Mouse (Mus musculus) v-Abl transformed pro-B cells (cell line): ENCODE measurements at regions not wholly inside any gene's neighbourhood (a gene's known extent, or its start where the extent isn't known, plus 50 kb on each side); places are given as distances from the start of the nearest gene placed in this dataset.

Experiments used
- in situ Hi-C, 2 experiments: fragments of 400-800 bp; cut with MboI; formaldehyde crosslinking; loops; one replicate each; pipeline ENCODE4 v1.15.1; 2025; ENCODE audit not compliant: unreplicated experiment in 2 of 2

- in situ Hi-C loops: loop anchor here in 1 of 2 experiments (25.0 kb wide), 1 partner anchor 1094 kb away; no protein-coding TSS in a partner anchor
Measured at GRCm38 (mm10) chr1:138343451-138343850, 69.9 kb downstream of the Atp6v1g3 start.

DNA sequence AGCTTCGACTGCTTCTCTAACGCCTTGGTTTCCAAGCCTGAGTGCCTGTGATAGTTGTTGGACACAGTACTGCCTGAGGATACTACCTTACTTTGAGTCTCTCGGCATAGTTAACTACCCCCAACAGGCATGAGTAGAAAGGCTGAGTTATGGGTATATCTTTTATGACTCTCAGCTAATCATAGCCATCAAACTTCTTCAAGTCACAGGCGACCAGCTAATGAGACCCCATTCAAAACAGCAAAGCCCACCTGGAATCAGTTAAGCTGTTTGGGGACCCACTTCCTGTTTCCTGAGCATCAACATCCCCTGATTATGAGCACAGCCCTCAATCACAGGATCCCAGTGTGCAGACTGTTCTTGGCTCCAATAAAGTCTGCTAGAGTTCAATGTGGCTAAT is 71.4 kb downstream of the Atp6v1g3 start:
- in situ Hi-C loops: loop anchor here in 1 of 2 experiments (25.0 kb wide), 1 partner anchor 1092 kb away; no protein-coding TSS in a partner anchor

DNA sequence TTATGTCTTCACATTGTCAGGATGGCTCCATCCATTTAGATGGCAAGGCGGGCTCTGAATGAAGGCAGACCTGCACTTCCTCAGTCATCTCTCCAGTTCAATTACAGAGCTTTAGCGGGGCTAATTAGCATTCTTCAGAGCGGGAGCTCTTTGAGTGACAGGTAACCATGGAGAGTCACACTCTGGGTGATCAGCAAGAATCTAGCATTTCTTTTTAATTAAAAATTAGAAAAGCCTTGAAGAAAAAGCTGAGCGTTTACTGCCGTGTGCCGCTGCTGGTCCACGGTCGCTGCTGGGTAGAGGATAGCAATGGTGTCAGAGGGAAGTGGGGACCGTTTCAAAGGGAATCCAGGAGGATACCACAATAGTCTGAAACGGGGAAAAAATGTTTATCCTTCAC is 72.5 kb downstream of the Atp6v1g3 start:
- in situ Hi-C loops: loop anchor here in 1 of 2 experiments (25.0 kb wide), 1 partner anchor 1091 kb away; no protein-coding TSS in a partner anchor

- in situ Hi-C loops: loop anchor here in 1 of 2 experiments (25.0 kb wide), 1 partner anchor 1090 kb away; no protein-coding TSS in a partner anchor
Measured at GRCm38 (mm10) chr1:138346904-138347303, 73.4 kb downstream of the Atp6v1g3 start.

GRCm38 (mm10) chr1:138348447-138348846 is 74.9 kb downstream of the Atp6v1g3 start:
- in situ Hi-C loops: loop anchor here in 1 of 2 experiments (25.0 kb wide), 1 partner anchor 1089 kb away; no protein-coding TSS in a partner anchor

- in situ Hi-C loops: loop anchor here in 1 of 2 experiments (25.0 kb wide), 1 partner anchor 1088 kb away; no protein-coding TSS in a partner anchor
Measured at GRCm38 (mm10) chr1:138349099-138349498, 75.6 kb downstream of the Atp6v1g3 start.

DNA sequence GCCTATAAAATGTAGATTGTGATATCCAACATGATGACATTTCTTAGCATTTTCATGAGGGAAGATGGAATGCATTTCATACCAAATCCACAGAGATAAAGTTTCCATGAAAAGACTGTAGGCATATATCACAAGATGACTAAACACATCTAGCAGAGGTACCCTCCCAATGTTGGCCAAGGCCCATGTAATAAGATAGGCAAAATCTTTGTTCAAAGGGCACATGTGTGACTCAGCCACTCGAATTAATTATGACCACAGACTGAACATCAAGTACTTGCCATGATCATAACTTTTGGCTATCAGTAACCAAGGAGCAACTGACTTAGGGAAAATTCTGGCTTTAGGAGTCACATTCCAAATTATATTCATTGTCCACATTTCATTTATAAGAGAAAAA is 82.9 kb downstream of the Atp6v1g3 start:
- in situ Hi-C loops: no loop called here

GRCm38 (mm10) chr1:138362684-138363472 is 89.3 kb downstream of the Atp6v1g3 start:
- in situ Hi-C loops: no loop called here

DNA sequence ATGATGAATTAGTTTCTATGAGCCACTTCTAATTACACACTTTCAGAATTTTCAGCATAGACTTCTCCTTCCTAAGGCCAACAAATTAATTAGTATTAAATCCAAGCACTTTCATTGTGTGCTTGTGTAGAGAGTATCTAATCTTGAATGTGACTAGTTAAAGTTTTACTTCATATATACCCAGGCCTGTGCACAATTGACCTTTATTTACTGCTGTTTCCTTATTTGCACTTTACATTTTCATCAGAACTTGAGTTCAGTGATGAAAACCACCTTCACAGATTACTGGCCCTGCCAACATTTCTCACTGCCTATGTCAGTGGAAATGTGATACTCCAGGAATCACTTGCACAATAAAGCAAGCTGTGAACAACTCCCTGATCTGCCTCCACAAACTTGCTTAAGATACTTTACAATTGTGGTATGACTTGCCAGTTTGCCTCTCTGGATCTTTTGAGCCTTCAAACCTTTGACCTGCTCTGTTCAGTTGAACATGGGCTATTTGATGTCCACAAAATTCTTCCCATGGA is 96.5 kb downstream of the Atp6v1g3 start:
- in situ Hi-C loops: no loop called here

DNA sequence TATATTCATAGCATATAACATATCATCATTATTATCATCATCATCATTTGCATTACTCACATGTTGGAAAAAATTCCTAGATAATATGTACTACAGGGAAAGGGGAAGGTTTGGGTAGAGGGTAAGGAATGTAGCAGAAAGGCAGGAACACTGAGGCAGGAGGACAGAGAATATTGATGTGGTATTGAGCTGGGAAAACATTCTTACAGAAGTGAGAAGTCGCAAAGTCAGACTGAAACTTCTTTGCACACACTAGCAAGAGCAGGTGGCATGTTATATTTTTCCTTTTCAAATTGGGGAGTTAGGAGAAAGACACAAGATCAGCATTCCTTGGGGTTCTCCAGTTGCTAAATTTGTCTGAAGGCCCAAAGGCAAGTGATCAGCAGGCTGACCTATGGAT is 97.9 kb downstream of the Atp6v1g3 start:
- in situ Hi-C loops: no loop called here

DNA sequence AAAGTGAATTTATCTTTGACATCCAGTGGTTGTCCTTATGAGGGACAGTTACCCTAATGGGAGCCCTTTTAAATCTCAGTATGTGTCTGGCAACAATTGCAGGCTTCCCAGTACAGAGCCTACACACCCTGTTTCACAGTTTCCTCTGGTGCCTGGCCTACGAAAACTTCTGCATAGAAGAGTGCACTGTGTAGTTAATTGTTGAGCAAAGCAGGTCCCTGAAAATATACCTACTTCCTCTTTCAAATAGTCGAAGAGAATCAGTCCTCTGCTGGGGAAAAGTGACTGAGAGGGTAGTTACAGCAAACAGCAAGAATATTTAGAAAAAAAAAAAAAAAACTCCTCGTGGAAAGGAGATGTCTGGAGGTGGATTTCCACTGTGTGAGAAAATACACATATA is 110.6 kb downstream of the Atp6v1g3 start:
- in situ Hi-C loops: no loop called here

DNA sequence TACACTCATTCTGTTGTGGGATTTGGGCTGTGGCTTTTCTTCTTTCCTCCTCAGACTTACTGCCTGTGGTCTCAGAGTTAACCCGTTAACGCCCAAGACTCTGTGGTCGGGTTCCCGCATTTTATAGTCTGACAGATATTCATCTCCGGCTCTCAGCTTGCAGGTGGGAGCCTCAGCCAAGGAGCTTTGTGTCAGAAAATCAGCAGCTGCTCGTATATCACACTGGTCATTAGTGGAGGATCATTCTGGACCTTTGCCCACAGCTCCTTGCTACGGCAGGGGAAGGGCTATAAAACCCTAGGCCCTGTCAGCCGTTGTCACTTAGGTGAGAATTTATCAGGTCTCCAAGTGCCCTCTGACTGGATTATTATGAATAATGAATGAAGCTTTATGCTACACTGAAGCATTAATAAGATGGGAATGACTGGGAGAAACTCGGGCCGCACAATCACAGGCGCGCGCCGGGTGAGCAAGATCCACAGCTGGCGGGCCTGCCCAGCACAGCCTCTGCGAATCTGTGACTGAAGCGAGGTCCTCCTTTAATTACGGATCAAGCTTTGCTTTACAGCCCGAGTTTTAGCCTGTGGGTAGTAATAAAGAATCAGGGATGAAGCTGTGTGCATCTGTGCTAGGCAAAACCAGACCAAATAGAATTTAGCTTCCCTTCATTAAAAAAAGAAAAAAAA is 111.8 kb downstream of the Atp6v1g3 start:
- in situ Hi-C loops: no loop called here

GRCm38 (mm10) chr1:138386001-138386400 is 112.5 kb downstream of the Atp6v1g3 start:
- in situ Hi-C loops: no loop called here

GRCm38 (mm10) chr1:138388634-138389033 is 115.1 kb downstream of the Atp6v1g3 start:
- in situ Hi-C loops: no loop called here

- in situ Hi-C loops: no loop called here
Measured at GRCm38 (mm10) chr1:138389676-138390075, 116.1 kb downstream of the Atp6v1g3 start.

- in situ Hi-C loops: no loop called here
Measured at GRCm38 (mm10) chr1:138418610-138419009, 145.1 kb downstream of the Atp6v1g3 start.

- in situ Hi-C loops: no loop called here
Measured at GRCm38 (mm10) chr1:138427416-138427815, 153.9 kb downstream of the Atp6v1g3 start.
